Mouse (Mus musculus): Measurements from ENCODE around the gene Rfc3. TPM values are rescaled to one million over a fixed set of nuclear protein-coding genes. Genes with fewer than 3 reads are reported as not detected.

Rfc3 gene
- polyA plus RNA-seq, 1 experiment from 2014 or later = 121 TPM

Other genes starting within 250 kb of the Rfc3 start
- not detected in 2 replicates for gene Gm42906, start 223.1 kb downstream of the Rfc3 start, polyA plus RNA-seq (2015; fragmentation: Nextera tagmentation; extraction: Ambion mirVana)
- 0.05 and 0.12 TPM in 2 replicates for gene Vmn2r18, start 45.2 kb downstream of the Rfc3 start, polyA plus RNA-seq (2015; fragmentation: Nextera tagmentation; extraction: Ambion mirVana)

All from forebrain, embryonic 13.5 days (tissue).